Mouse (Mus musculus) naive thymus-derived CD4-positive, alpha-beta T cell, adult 5 months (primary cell): ENCODE results near the gene Ttc38. TPM values are rescaled to one million over a fixed set of nuclear protein-coding genes. Genes with fewer than 3 reads are reported as not detected.

ENCODE experiments used
- polyA plus RNA-seq: library from polyadenylated mRNA; unstranded; fragments of 100-300 nt; shearing (Covaris generic); gene quantifications from one replicate; pipeline ENCODE4 v1.2.1, GENCODE M21; 2017

Ttc38 gene
- 15.7 TPM for polyA plus RNA-seq

GRCm38 (mm10) chr15:85831954-85832590, at the start of gene Ttc38:
Gene Ttc38, plus strand, starts transcription at chr15:85832306.

GRCm38 (mm10) chr15:85811535-85812277, 20.4 kb upstream of the Ttc38 start, which contains the start of gene Cdpf1:
Gene Cdpf1, minus strand, starts transcription at chr15:85811697.

GRCm38 (mm10) chr15:85821203-85822010, 10.7 kb upstream of the Ttc38 start, which contains the start of gene Pkdrej:
Gene Pkdrej, minus strand, starts transcription at chr15:85821734.

GRCm38 (mm10) chr15:85859490-85860031, 27.5 kb downstream of the Ttc38 start, which contains the start of gene Gtse1:
Gene Gtse1, plus strand, starts transcription at chr15:85859745.

GRCm38 (mm10) chr15:85878848-85879497, 46.9 kb downstream of the Ttc38 start, which contains the start of gene Trmu:
Gene Trmu, plus strand, starts transcription at chr15:85879312.

Other genes with a start within 250 kb of the Ttc38 start
- gene Wnt7b, start 249.8 kb upstream of the Ttc38 start, polyA plus RNA-seq = not detected
- gene Ppara, start 97.3 kb upstream of the Ttc38 start, polyA plus RNA-seq = not detected
- 28.5 TPM for gene Cdpf1, start 20.6 kb upstream of the Ttc38 start, polyA plus RNA-seq
- not detected for gene Pkdrej, start 10.6 kb upstream of the Ttc38 start, polyA plus RNA-seq
- 0.77 TPM for gene Gtse1, start 27.4 kb downstream of the Ttc38 start, polyA plus RNA-seq
- gene Trmu, start 47.0 kb downstream of the Ttc38 start, polyA plus RNA-seq = 36.0 TPM
- 6.5 TPM for gene Celsr1, start 201.5 kb downstream of the Ttc38 start, polyA plus RNA-seq
- gene Gramd4, start 225.4 kb downstream of the Ttc38 start, polyA plus RNA-seq = 169 TPM